Mouse (Mus musculus): ENCODE measurements at regions not wholly inside any gene's neighbourhood (a gene's known extent, or its start where the extent isn't known, plus 50 kb on each side); places are given as distances from the start of the nearest gene placed in this dataset.
"Not testable (repeated sequence)": the region's sequence is repeated elsewhere in the genome, so short reads cannot be mapped to it uniquely, and the experiment has no call there.

DNA sequence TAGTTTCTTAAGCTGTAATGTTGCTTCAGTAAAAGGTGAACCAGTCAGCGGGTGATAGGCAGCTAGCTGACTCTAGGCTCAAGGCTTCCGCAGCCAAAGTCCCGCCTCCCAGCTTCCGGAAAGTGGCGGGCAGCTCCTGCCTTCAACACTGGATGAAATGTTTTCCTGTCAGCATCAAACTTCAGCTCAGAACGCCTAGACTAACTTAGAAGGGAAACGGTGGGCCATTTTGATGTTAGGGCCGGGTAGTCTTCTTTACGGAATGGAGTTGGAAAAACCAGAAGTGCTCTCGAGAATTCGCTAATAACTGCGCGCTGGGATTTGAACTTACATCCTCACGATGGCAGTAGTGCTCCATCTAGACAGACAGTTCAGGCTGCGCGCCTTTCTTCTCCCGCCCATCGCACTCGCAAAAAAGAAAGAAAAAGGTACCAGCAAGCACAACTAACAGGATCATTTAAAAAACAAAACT is 194.7 kb upstream of the Olfr1324 start:
- Histone ChIP-seq H3K27me3 (replicated peaks; ENCODE audit: control insufficient read depth, insufficient read depth, low read length) (no peaks in the 10 kb centered on the region), H3K9ac (ENCODE audit: low read depth, low read length) (no peak overlapping the region), H3K4me2 (ENCODE audit: low read depth, low read length) (no peak overlapping the region), H3K4me1 (ENCODE audit: control insufficient read depth, insufficient read depth, low read length) (no peaks in the 10 kb centered on the region), H3K36me3 (ENCODE audit: control insufficient read depth, insufficient read depth, low read length) (no peaks in the 10 kb centered on the region), H3K4me3 (ENCODE audit: low read length) (0 out of 2 replicates have a peak overlapping the region, but pooled peaks have one; percentile 13), H3K9me3 (ENCODE audit: control insufficient read depth, low read length) (no peaks in the 10 kb centered on the region), H3K27ac (ENCODE audit: low read length) (no peak overlapping the region)
- WGBS, result 78% methylated on average over 19 of the region's 19 CpGs
- peak; percentile 64 for ATAC-seq

- no peaks in the 10 kb centered on the region for H3K36me3 ChIP-seq (ENCODE audit: control insufficient read depth, insufficient read depth, low read length)
- 75% methylated on average over 8 of the region's 8 CpGs for WGBS
These were observed 192.6 kb upstream of the Olfr1324 start for GRCm38 (mm10) chrX:50620909-50621308.

DNA sequence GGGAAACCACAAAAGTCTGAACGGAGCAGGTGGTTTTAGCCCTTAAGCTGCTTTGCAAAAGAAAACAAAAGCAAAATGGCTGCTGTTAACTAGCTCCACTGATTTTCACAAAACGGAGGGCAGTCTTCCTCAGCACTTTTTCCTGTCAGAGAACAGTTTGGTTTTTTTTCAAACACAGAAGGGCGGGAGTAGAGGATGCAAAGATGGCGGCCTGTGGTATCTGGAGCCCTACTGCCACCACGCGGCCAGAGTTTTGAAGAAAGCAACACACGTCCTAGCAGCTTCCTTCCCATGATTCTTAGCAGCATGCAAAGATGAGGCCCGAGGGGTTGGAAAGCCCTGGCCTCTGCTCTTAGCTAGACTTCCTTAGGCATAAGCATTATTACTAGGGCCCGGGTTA is 191.6 kb upstream of the Olfr1324 start:
- Histone ChIP-seq H3K9ac (ENCODE audit: low read depth, low read length) (no peak overlapping the region), H3K4me3 (ENCODE audit: low read length) (no peak overlapping the region), H3K9me3 (ENCODE audit: control insufficient read depth, low read length) (no peaks in the 10 kb centered on the region), H3K27ac (ENCODE audit: low read length) (no peak overlapping the region; the same call in 1 of the 2 replicates), H3K4me2 (ENCODE audit: low read depth, low read length) (no peak overlapping the region), H3K36me3 (ENCODE audit: control insufficient read depth, insufficient read depth, low read length) (no peaks in the 10 kb centered on the region), H3K4me1 (ENCODE audit: control insufficient read depth, insufficient read depth, low read length) (no peaks in the 10 kb centered on the region), H3K27me3 (replicated peaks; ENCODE audit: control insufficient read depth, insufficient read depth, low read length) (no peaks in the 10 kb centered on the region)
- peak; percentile 41; the same call in 1 of the 2 replicates for ATAC-seq
- whole genome bisulfite sequencing, result 60% methylated on average over 9 of the region's 9 CpGs

More at GRCm38 (mm10) chrX:50620909-50621308, 192.6 kb upstream of the Olfr1324 start:
- H3K27me3 ChIP-seq (replicated peaks; ENCODE audit: control insufficient read depth, insufficient read depth, low read length), result no peaks in the 10 kb centered on the region
- no peak overlapping the region for H3K4me3 ChIP-seq (ENCODE audit: low read length)
- ATAC-seq, result no peak
- H3K4me2 ChIP-seq (ENCODE audit: low read depth, low read length), result no peak overlapping the region
- no peak overlapping the region for H3K9ac ChIP-seq (ENCODE audit: low read depth, low read length)
- H3K9me3 ChIP-seq (ENCODE audit: control insufficient read depth, low read length), result no peaks in the 10 kb centered on the region
- H3K27ac ChIP-seq (ENCODE audit: low read length), result no peak overlapping the region
- no peaks in the 10 kb centered on the region for H3K4me1 ChIP-seq (ENCODE audit: control insufficient read depth, insufficient read depth, low read length)

- H3K4me1 ChIP-seq (ENCODE audit: control insufficient read depth, insufficient read depth, low read length), result no peaks in the 10 kb centered on the region
- no peaks in the 10 kb centered on the region for H3K27me3 ChIP-seq (replicated peaks; ENCODE audit: control insufficient read depth, insufficient read depth, low read length)
- no peaks in the 10 kb centered on the region for H3K9me3 ChIP-seq (ENCODE audit: control insufficient read depth, low read length)
- H3K4me3 ChIP-seq (ENCODE audit: low read length), result no peak overlapping the region
- no peak overlapping the region for H3K9ac ChIP-seq (ENCODE audit: low read depth, low read length)
- H3K27ac ChIP-seq (ENCODE audit: low read length), result no peak overlapping the region
- no peak overlapping the region for H3K4me2 ChIP-seq (ENCODE audit: low read depth, low read length)
- H3K36me3 ChIP-seq (ENCODE audit: control insufficient read depth, insufficient read depth, low read length), result no peaks in the 10 kb centered on the region
- ATAC-seq, result 0 out of 2 replicates have a peak, but pooled peaks have one; percentile 31
- WGBS, result 73% methylated on average over 4 of the region's 4 CpGs
These were observed 190.6 kb upstream of the Olfr1324 start for GRCm38 (mm10) chrX:50618936-50619335.

DNA sequence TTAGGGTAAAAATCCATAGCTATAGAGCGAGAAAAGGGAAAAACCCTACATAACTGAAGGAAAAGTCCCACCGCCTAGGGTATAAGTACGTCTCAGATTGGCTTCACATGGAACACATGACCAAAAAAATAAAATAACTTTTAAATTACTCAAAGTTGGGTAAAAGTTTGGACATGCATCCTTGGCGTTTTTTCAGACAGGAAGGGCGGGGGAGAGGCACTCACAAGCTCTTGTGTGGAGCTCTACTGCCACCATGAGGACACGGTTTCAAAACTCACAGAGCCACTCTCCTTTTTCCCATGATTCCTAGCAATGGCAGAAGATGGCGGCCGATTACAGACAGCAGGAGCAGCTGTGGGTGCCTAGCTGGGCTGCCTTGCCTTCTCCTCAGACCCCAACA is 188.6 kb upstream of the Olfr1324 start:
- 0 out of 2 replicates have a peak overlapping the region, but pooled peaks have one; percentile 24 for H3K9ac ChIP-seq (ENCODE audit: low read depth, low read length)
- not testable (repeated sequence) for H3K4me1 ChIP-seq (ENCODE audit: control insufficient read depth, insufficient read depth, low read length); H3K27me3 ChIP-seq (replicated peaks; ENCODE audit: control insufficient read depth, insufficient read depth, low read length); H3K9me3 ChIP-seq (ENCODE audit: control insufficient read depth, low read length); H3K4me2 ChIP-seq (ENCODE audit: low read depth, low read length); ATAC-seq; H3K27ac ChIP-seq (ENCODE audit: low read length); H3K36me3 ChIP-seq (ENCODE audit: control insufficient read depth, insufficient read depth, low read length)
- 65% methylated on average over 8 of the region's 8 CpGs for WGBS
- peak overlapping the region; percentile 11; the same call in 1 of the 2 replicates for H3K4me3 ChIP-seq (ENCODE audit: low read length)

GRCm38 (mm10) chrX:50614874-50615273 is 186.6 kb upstream of the Olfr1324 start:
- not testable (repeated sequence) for H3K9me3 ChIP-seq (ENCODE audit: control insufficient read depth, low read length); H3K27ac ChIP-seq (ENCODE audit: low read length); H3K27me3 ChIP-seq (replicated peaks; ENCODE audit: control insufficient read depth, insufficient read depth, low read length); H3K36me3 ChIP-seq (ENCODE audit: control insufficient read depth, insufficient read depth, low read length); H3K4me1 ChIP-seq (ENCODE audit: control insufficient read depth, insufficient read depth, low read length); H3K4me2 ChIP-seq (ENCODE audit: low read depth, low read length); H3K9ac ChIP-seq (ENCODE audit: low read depth, low read length)
- 62% methylated on average over 3 of the region's 3 CpGs for WGBS
- H3K4me3 ChIP-seq (ENCODE audit: low read length), result peak overlapping the region; percentile 29
- peak; percentile 65 for ATAC-seq

- not testable (repeated sequence) for H3K36me3 ChIP-seq (ENCODE audit: control insufficient read depth, insufficient read depth, low read length); H3K27ac ChIP-seq (ENCODE audit: low read length)
These were observed 186.1 kb upstream of the Olfr1324 start for GRCm38 (mm10) chrX:50614367-50614766.

DNA sequence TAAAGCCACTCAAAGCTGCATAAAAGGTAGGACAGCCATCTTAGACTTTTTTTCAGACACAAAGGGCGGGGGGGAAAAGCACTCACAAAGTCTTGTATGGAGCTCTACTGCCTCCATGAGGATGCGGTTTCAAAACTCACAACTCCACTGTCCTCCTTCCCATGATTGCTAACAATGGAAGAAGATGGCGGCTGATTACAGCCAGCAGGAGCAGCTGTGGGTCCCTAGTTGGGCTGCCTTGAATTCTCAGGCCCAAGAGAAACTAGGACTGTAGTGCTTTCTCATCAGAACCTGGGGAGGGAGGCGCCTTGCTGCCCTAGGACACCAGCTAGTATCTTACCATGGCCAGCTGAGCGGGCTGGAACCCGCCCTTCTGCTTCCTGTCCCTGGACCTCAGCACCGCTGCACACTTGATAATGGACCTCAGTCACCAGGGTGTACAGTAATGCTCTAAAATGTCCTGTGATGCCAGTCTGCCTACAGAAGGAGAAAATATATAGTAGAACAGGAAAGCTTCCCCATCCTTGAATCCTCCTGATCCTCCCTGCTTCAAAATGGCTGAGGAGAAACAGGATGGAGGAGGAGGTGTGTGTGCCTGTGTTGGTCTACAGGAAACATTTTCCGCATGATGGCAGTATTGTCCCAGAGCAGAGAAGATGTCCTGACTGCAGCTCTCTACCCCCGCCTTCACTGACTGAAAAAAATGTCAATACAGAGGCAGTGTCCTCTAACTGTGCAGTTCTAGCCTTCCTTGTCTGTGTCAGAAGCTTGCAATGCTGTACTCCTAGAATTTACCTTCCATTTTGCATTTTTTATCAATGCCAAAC is 183.7 kb upstream of the Olfr1324 start:
- H3K9me3 ChIP-seq (ENCODE audit: control insufficient read depth, low read length), result no peaks in the 10 kb centered on the region
- H3K9ac ChIP-seq (ENCODE audit: low read depth, low read length), result 0 out of 2 replicates have a peak overlapping the region, but pooled peaks have one; percentile 40
- 67% methylated on average over 9 of the region's 9 CpGs for WGBS
- H3K4me1 ChIP-seq (ENCODE audit: control insufficient read depth, insufficient read depth, low read length), result no peaks in the 10 kb centered on the region
- peak; percentile 73 for ATAC-seq
- peak overlapping the region; percentile 59 for H3K27ac ChIP-seq (ENCODE audit: low read length)
- no peaks in the 10 kb centered on the region for H3K27me3 ChIP-seq (replicated peaks; ENCODE audit: control insufficient read depth, insufficient read depth, low read length)
- no peaks in the 10 kb centered on the region for H3K36me3 ChIP-seq (ENCODE audit: control insufficient read depth, insufficient read depth, low read length)
- peak overlapping the region; percentile 34 for H3K4me3 ChIP-seq (ENCODE audit: low read length)
- no peak overlapping the region for H3K4me2 ChIP-seq (ENCODE audit: low read depth, low read length)

More at GRCm38 (mm10) chrX:50614367-50614766, 186.1 kb upstream of the Olfr1324 start:
- not testable (repeated sequence) for H3K4me1 ChIP-seq (ENCODE audit: control insufficient read depth, insufficient read depth, low read length); ATAC-seq; H3K9ac ChIP-seq (ENCODE audit: low read depth, low read length); H3K27me3 ChIP-seq (replicated peaks; ENCODE audit: control insufficient read depth, insufficient read depth, low read length); H3K9me3 ChIP-seq (ENCODE audit: control insufficient read depth, low read length); H3K4me2 ChIP-seq (ENCODE audit: low read depth, low read length)
- 53% methylated on average over 6 of the region's 6 CpGs for whole genome bisulfite sequencing
- H3K4me3 ChIP-seq (ENCODE audit: low read length), result peak overlapping the region; percentile 29

- H3K9me3 ChIP-seq (ENCODE audit: control insufficient read depth, low read length); H3K4me1 ChIP-seq (ENCODE audit: control insufficient read depth, insufficient read depth, low read length); H3K36me3 ChIP-seq (ENCODE audit: control insufficient read depth, insufficient read depth, low read length); H3K9ac ChIP-seq (ENCODE audit: low read depth, low read length); H3K4me3 ChIP-seq (ENCODE audit: low read length); H3K27me3 ChIP-seq (replicated peaks; ENCODE audit: control insufficient read depth, insufficient read depth, low read length); H3K4me2 ChIP-seq (ENCODE audit: low read depth, low read length); ATAC-seq; H3K27ac ChIP-seq (ENCODE audit: low read length): not testable (repeated sequence)
- WGBS, result 75% methylated on average over 6 of the region's 6 CpGs
These were observed 179.8 kb upstream of the Olfr1324 start for GRCm38 (mm10) chrX:50608141-50608540.
